Mouse (Mus musculus) lung, embryonic 14.5 days (tissue): ENCODE measurements around the gene Nudc. TPM values are rescaled to one million over a fixed set of nuclear protein-coding genes. Genes with fewer than 3 reads are reported as not detected.
A peak's percentile ranks its signal among the peaks of the same experiment; 100 is the strongest.

ENCODE experiments used
- ATAC-seq: fragments of 200-750 bp; cut with Nextera tagmentation; 2 replicates; pipeline ENCODE4 v1.8.0; 2017; ENCODE audit warnings: mild to moderate bottlenecking, moderate TSS enrichment, moderate library complexity; ENCODE audit not compliant: insufficient read depth
- DNase-seq: peaks from one replicate; pipeline ENCODE4 v3.0.0-alpha.2; 2015
- H3K27ac ChIP-seq: fragments of 300-500 bp; sonication (generic); 2 replicates; pipeline ENCODE4 v1.5.1; 2014; ENCODE audit warnings: low read depth, mild to moderate bottlenecking, moderate library complexity
- H3K27me3 ChIP-seq: fragments of 300-500 bp; sonication (generic); 2 replicates; pipeline ENCODE4 v1.6.1; 2014; ENCODE audit warnings: low read length, control low read depth; ENCODE audit not compliant: insufficient read depth
- H3K36me3 ChIP-seq: fragments of 300-500 bp; sonication (generic); 2 replicates; pipeline ENCODE4 v1.6.1; 2014; ENCODE audit warnings: control low read depth; ENCODE audit not compliant: insufficient read depth
- H3K4me1 ChIP-seq: fragments of 300-500 bp; sonication (generic); 2 replicates; pipeline ENCODE4 v1.6.1; 2014; ENCODE audit warnings: antibody characterized with exemption, control low read depth; ENCODE audit not compliant: insufficient read depth
- H3K4me2 ChIP-seq: fragments of 300-500 bp; sonication (generic); 2 replicates; pipeline ENCODE4 v1.6.1; 2014; ENCODE audit warnings: mild to moderate bottlenecking
- H3K4me3 ChIP-seq: fragments of 300-500 bp; sonication (generic); 2 replicates; pipeline ENCODE4 v1.5.1; 2014; ENCODE audit warnings: low read depth, low read length
- H3K9ac ChIP-seq: fragments of 300-500 bp; sonication (generic); 2 replicates; pipeline ENCODE4 v1.6.1; 2014
- H3K9me3 ChIP-seq: fragments of 300-500 bp; sonication (generic); 2 replicates; pipeline ENCODE4 v1.6.1; 2016; ENCODE audit warnings: low read depth, low read length, control low read depth
- CTCF ChIP-seq: IDR thresholded peaks from 2 replicates; pipeline ENCODE4 v1.5.1; 2016; ENCODE audit warnings: antibody characterized with exemption, low read depth
- WGBS: fragments of 180-500 bp; shearing (Covaris S2); extraction: QIAGEN DNeasy Blood & Tissue Kit; methylation state at CpG from one replicate; pipeline ENCODE4 v1.1.7; 2014; 5-methylcytosine and 5-hydroxymethylcytosine counted together
- polyA plus RNA-seq: library from polyadenylated mRNA; unstranded; fragments of >200 nt; fragmentation: Nextera tagmentation; extraction: Ambion mirVana; gene quantifications from 2 replicates; pipeline ENCODE4 v1.2.1, GENCODE M21; 2014

The Nudc gene
- polyA plus RNA-seq = 248 and 258 TPM in 2 replicates

GRCm38 (mm10) chr4:133545272-133546231, at the start of gene Nudc:
Gene Nudc (minus strand): TSS chr4:133545996.
- DNase-seq (peak; percentile 98), ATAC-seq (peak; percentile 97)
- peak within 1 kb of the TSS; percentile 87 for H3K9ac ChIP-seq
- no peak for TF ChIP-seq CTCF
- under 1% methylated on average over 71 of the region's 77 CpGs for WGBS
- peaks cover 31% of the 10 kb centered on the region for H3K36me3 ChIP-seq
- H3K4me1 ChIP-seq = 0 out of 2 replicates have a peak, but pooled peaks cover 5% of the 10 kb centered on the region
- H3K27me3 ChIP-seq = no peaks in the 10 kb centered on the region
- H3K4me3 ChIP-seq = peak within 1 kb of the TSS; percentile 98
- peak within 1 kb of the TSS; percentile 96 for H3K4me2 ChIP-seq
- peak within 1 kb of the TSS; percentile 65 for H3K27ac ChIP-seq
- no peaks in the 10 kb centered on the region for H3K9me3 ChIP-seq

GRCm38 (mm10) chr4:133595538-133595937, 49.7 kb upstream of the Nudc start:
- Histone ChIP-seq H3K9me3 (no peaks in the 10 kb centered on the region), H3K27ac (no peak overlapping the region), H3K4me3 (no peak overlapping the region), H3K4me1 (peaks cover 3% of the 10 kb centered on the region; the same call in 1 of the 2 replicates), H3K27me3 (peaks cover 16% of the 10 kb centered on the region; the same call in 1 of the 2 replicates), H3K4me2 (no peak overlapping the region), H3K36me3 (peaks cover 14% of the 10 kb centered on the region), H3K9ac (no peak overlapping the region; the same call in 1 of the 2 replicates)
- TF ChIP-seq CTCF = no peak
- 49% methylated on average over 7 of the region's 7 CpGs for WGBS
- DNase-seq (no peak), ATAC-seq (no peak)

GRCm38 (mm10) chr4:133592570-133592969, 46.8 kb upstream of the Nudc start:
- Histone ChIP-seq H3K9me3 (no peaks in the 10 kb centered on the region), H3K4me1 (no peaks in the 10 kb centered on the region), H3K27me3 (no peaks in the 10 kb centered on the region), H3K27ac (no peak overlapping the region), H3K4me2 (no peak overlapping the region), H3K4me3 (no peak overlapping the region), H3K9ac (no peak overlapping the region), H3K36me3 (peaks cover 43% of the 10 kb centered on the region)
- ATAC-seq (peak; percentile 35; the same call in 1 of the 2 replicates), DNase-seq (peak; percentile 87)
- TF ChIP-seq CTCF = peak; percentile 94
- WGBS = 28% methylated on average over 7 of the region's 7 CpGs

- Histone ChIP-seq H3K27ac (peak within 1 kb of the TSS; percentile 71), H3K36me3 (peaks cover 56% of the 10 kb centered on the region), H3K4me3 (peak within 1 kb of the TSS; percentile 83), H3K9ac (peak within 1 kb of the TSS; percentile 72), H3K9me3 (no peaks in the 10 kb centered on the region), H3K4me2 (peak within 1 kb of the TSS; percentile 99), H3K27me3 (no peaks in the 10 kb centered on the region), H3K4me1 (0 out of 2 replicates have a peak, but pooled peaks cover 5% of the 10 kb centered on the region)
- TF ChIP-seq CTCF = no peak
- peak; percentile 91 for ATAC-seq
- 1% methylated on average over 65 of the region's 65 CpGs for WGBS
- DNase-seq = peak; percentile 93
Measured at GRCm38 (mm10) chr4:133584059-133584951, 38.5 kb upstream of the Nudc start, which contains the start of gene Gpn2. Gene Gpn2 (plus strand): TSS chr4:133584362.

GRCm38 (mm10) chr4:133583690-133584058, 37.9 kb upstream of the Nudc start:
- WGBS = 56% methylated on average over 6 of the region's 6 CpGs
- Histone ChIP-seq H3K9ac (peak overlapping the region; percentile 72), H3K9me3 (no peaks in the 10 kb centered on the region), H3K27me3 (no peaks in the 10 kb centered on the region), H3K4me2 (peak overlapping the region; percentile 99), H3K36me3 (peaks cover 54% of the 10 kb centered on the region), H3K4me3 (peak overlapping the region; percentile 83), H3K4me1 (0 out of 2 replicates have a peak, but pooled peaks cover 5% of the 10 kb centered on the region), H3K27ac (peak overlapping the region; percentile 71)
- DNase-seq (no peak), ATAC-seq (peak; percentile 53)
- no peak for TF ChIP-seq CTCF

GRCm38 (mm10) chr4:133577983-133578382, 32.2 kb upstream of the Nudc start:
- Histone ChIP-seq H3K4me2 (no peak overlapping the region), H3K4me3 (no peak overlapping the region), H3K27ac (no peak overlapping the region), H3K4me1 (0 out of 2 replicates have a peak, but pooled peaks cover 3% of the 10 kb centered on the region), H3K27me3 (no peaks in the 10 kb centered on the region), H3K9ac (no peak overlapping the region), H3K36me3 (peaks cover 33% of the 10 kb centered on the region), H3K9me3 (no peaks in the 10 kb centered on the region)
- 76% methylated on average over 12 of the region's 12 CpGs for WGBS
- ATAC-seq (no peak), DNase-seq (no peak)
- TF ChIP-seq CTCF = no peak
